Mouse (Mus musculus) lung, adult 2 months (tissue): ENCODE data around the gene Rhobtb3.

Experiments
- CTCF ChIP-seq: fragments of 200-500 bp; IDR thresholded peaks from 2 replicates; pipeline ENCODE4 v1.5.1; 2011; ENCODE audit warnings: mild to moderate bottlenecking, low read length, control low read depth; ENCODE audit not compliant: insufficient read depth
- POLR2A ChIP-seq: fragments of 200-500 bp; IDR thresholded peaks from 2 replicates; pipeline ENCODE4 v1.6.1; 2011; ENCODE audit warnings: low read depth, mild to moderate bottlenecking, control low read depth, low read length, borderline replicate concordance; ENCODE audit errors: extremely low read depth

GRCm38 (mm10) chr13:75867876-75868275 is 75.8 kb downstream of the Rhobtb3 start:
- no peak for TF ChIP-seq CTCF
- no peak for TF ChIP-seq POLR2A
